Mouse (Mus musculus) heart, postnatal 0 days (tissue): Measurements from ENCODE around the gene Dock1. TPM values are rescaled to one million over a fixed set of nuclear protein-coding genes. Genes with fewer than 3 reads are reported as not detected.

ENCODE experiments used
- ATAC-seq: fragments of 200-750 bp; cut with Nextera tagmentation; 2 replicates; pipeline ENCODE4 v1.8.0; 2017; ENCODE audit warnings: low read depth, moderate number of reproducible peaks, moderate library complexity; ENCODE audit not compliant: insufficient read depth
- DNase-seq: peaks from one replicate; pipeline ENCODE4 v3.0.0-alpha.2; 2016; ENCODE audit warnings: low spot score
- H3K27ac ChIP-seq: fragments of 300-500 bp; sonication (generic); 2 replicates; pipeline ENCODE4 v1.5.1; 2014; ENCODE audit warnings: low read depth, mild to moderate bottlenecking
- H3K27me3 ChIP-seq: fragments of 300-500 bp; sonication (generic); 2 replicates; pipeline ENCODE4 v1.6.1; 2014; ENCODE audit warnings: low read length, mixed read lengths; ENCODE audit not compliant: control insufficient read depth, insufficient read depth
- H3K36me3 ChIP-seq: fragments of 300-500 bp; sonication (generic); replicated peaks from 2 replicates; pipeline ENCODE4 v1.6.1; 2014; ENCODE audit warnings: low read length, mixed read lengths; ENCODE audit not compliant: control insufficient read depth, insufficient read depth
- H3K4me1 ChIP-seq: fragments of 300-500 bp; sonication (generic); 2 replicates; pipeline ENCODE4 v1.6.1; 2014; ENCODE audit warnings: antibody characterized with exemption; ENCODE audit not compliant: control insufficient read depth, insufficient read depth
- H3K4me2 ChIP-seq: fragments of 300-500 bp; sonication (generic); 2 replicates; pipeline ENCODE4 v1.6.1; 2014; ENCODE audit warnings: low read depth, mild to moderate bottlenecking, low read length, moderate library complexity
- H3K4me3 ChIP-seq: fragments of 300-500 bp; sonication (generic); 2 replicates; pipeline ENCODE4 v1.5.1; 2014; ENCODE audit warnings: low read depth, low read length
- H3K9ac ChIP-seq: fragments of 300-500 bp; sonication (generic); replicated peaks from 2 replicates; pipeline ENCODE4 v1.6.1; 2014; ENCODE audit warnings: low read depth, low read length, mixed read lengths
- H3K9me3 ChIP-seq: fragments of 300-500 bp; sonication (generic); replicated peaks from 2 replicates; pipeline ENCODE4 v1.6.1; 2016; ENCODE audit warnings: low read length; ENCODE audit not compliant: control insufficient read depth
- CTCF ChIP-seq: IDR thresholded peaks from 2 replicates; pipeline ENCODE4 v1.5.1; 2016; ENCODE audit warnings: antibody characterized with exemption, control low read depth, low read depth
- EP300 ChIP-seq: IDR thresholded peaks from 2 replicates; pipeline ENCODE4 v1.6.1; 2016; ENCODE audit warnings: antibody characterized with exemption, low read depth
- WGBS: fragments of 180-500 bp; shearing (Covaris S2); extraction: QIAGEN DNeasy Blood & Tissue Kit; methylation state at CpG from one replicate; pipeline ENCODE4 v1.1.7; 2014; 5-methylcytosine and 5-hydroxymethylcytosine counted together
- polyA plus RNA-seq: library from polyadenylated mRNA; unstranded; fragments of >200 nt; fragmentation: Nextera tagmentation; extraction: Ambion mirVana; gene quantifications from 2 replicates; pipeline ENCODE4 v1.2.1, GENCODE M21; 2015
- total RNA-seq: library from RNA; depleted of rRNA; stranded (reverse); fragments of >200 nt; gene quantifications from 2 replicates; pipeline ENCODE4 v1.2.3, GENCODE M21; 2014; ENCODE audit warnings: low replicate concordance

Dock1 gene
- total and polyA plus RNA-seq, 2 experiments from 2014 or later: 9.7 to 15.2 TPM

DNA sequence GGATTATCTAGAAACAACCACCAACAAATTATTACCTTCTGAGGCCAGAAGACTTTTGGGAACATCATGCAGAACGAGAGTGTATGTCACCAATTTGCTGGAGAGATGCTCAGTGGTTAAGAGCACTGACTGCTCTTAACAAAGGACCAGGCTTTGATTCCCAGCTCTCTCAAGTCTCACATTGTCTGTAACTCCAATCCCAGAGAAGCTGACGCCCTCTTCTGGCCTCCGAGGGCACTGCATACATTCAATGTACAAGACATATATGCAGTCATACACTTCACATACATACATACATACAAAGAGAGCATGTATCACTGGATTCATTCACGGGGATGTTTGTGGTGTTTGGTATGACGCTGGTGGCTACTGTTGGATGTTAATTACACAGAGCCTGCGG, 271.4 kb downstream of the Dock1 start:
- peaks cover 23% of the 10 kb centered on the region for H3K27me3 ChIP-seq
- H3K4me2 ChIP-seq: no peak overlapping the region
- TF ChIP-seq EP300 (no peak), CTCF (no peak)
- H3K36me3 ChIP-seq: no peaks in the 10 kb centered on the region
- no peak overlapping the region for H3K27ac ChIP-seq
- no peak overlapping the region for H3K9ac ChIP-seq
- H3K4me1 ChIP-seq: peaks cover 3% of the 10 kb centered on the region; the same call in 1 of the 2 replicates
- DNase-seq (no peak), ATAC-seq (no peak)
- H3K4me3 ChIP-seq: no peak overlapping the region
- WGBS: 91% methylated on average over 6 of the region's 6 CpGs
- H3K9me3 ChIP-seq: no peaks in the 10 kb centered on the region

DNA sequence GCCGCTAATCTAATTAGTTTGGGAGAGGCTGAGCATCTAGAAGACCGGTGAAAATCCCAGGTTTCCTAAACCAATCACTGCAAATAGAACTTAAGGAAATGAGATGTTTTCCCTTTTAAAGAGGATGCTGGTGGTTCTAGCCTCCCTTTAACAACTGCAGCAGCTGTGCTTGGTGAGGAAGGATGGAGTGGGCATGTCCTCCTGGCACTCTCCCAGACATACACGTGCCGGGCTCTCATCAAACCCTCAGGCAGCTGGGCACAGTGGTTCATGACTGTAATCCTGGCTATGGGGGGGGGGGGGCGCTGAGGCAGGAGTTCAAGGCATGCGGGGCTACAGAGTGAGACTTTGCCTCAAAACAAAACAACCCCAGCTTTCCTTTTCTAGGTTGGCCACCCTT, 272.6 kb downstream of the Dock1 start:
- Histone ChIP-seq H3K4me2 (no peak overlapping the region), H3K27ac (no peak overlapping the region), H3K9me3 (no peaks in the 10 kb centered on the region), H3K4me3 (no peak overlapping the region), H3K9ac (no peak overlapping the region), H3K36me3 (no peaks in the 10 kb centered on the region), H3K27me3 (peaks cover 12% of the 10 kb centered on the region), H3K4me1 (no peaks in the 10 kb centered on the region; the same call in 1 of the 2 replicates)
- DNase-seq (no peak), ATAC-seq (no peak)
- TF ChIP-seq CTCF (no peak), EP300 (no peak)
- 49% methylated on average over 6 of the region's 6 CpGs for WGBS

DNA sequence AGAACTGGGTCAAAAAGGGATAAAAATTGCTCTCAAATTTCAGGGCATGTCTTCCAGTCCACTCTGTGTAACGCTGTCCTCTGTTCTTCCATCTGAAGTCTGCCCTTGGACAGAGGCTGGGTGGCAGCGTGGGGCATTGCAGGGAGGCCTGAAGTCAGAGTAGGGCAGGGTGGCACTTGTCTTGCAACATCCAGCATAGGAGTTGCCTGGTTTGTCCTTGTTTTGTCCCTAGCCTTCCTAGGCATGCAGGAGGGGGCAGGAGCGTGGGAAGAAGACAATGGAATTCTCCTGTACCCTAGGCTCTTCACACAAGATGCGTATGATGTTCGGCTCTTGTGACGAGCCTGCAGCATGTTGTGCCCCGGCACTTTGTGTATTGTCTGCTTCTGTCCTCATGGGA, 273.2 kb downstream of the Dock1 start:
- no peak for DNase-seq
- ATAC-seq: no peak
- WGBS: 61% methylated on average over 7 of the region's 7 CpGs

DNA sequence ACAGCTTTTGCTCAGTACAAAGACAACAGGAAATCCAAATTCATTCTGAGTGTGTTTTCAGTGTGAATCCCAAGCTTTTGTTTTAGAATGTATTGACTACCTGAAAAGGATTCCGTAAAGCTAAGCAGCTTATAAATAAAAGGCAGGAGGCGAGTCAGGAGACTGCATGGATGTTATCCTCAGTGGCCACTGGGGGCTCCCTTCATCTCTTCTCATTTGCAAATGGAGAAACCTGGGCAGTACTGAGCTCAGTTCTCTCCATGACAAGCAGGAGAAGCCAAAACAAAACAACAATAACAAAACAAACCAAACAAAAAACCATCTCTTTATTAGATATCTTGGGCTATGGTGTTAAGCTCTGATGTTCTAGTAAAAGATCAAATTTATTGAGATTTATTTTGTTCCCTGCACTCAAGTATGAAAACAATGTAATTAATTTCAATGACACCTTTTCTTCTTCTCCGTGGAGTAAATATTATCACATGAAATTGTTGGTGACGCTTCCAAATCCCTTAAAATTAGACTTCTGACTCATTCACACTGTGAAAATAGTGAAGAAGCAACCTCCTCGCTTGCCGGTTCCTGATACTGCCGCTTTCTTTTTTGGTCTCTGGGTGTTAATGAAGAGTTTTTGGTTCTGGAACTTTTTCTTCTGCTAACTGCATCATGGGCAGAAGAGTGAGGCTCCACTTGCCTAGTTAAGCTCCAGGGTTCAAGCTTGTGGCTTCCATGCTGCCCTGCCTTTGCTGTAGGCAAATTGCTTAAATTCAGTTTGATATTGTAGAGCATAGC, 275.7 kb downstream of the Dock1 start:
- 83% methylated on average over 7 of the region's 7 CpGs for WGBS

More for the DNA sequence above, 273.2 kb downstream of the Dock1 start:
- no peak overlapping the region for H3K4me2 ChIP-seq
- no peak overlapping the region for H3K27ac ChIP-seq
- H3K4me3 ChIP-seq: no peak overlapping the region
- no peaks in the 10 kb centered on the region for H3K36me3 ChIP-seq
- H3K9ac ChIP-seq: no peak overlapping the region
- H3K9me3 ChIP-seq: no peaks in the 10 kb centered on the region
- no peaks in the 10 kb centered on the region for H3K4me1 ChIP-seq
- H3K27me3 ChIP-seq: peaks cover 5% of the 10 kb centered on the region; the same call in 1 of the 2 replicates
- TF ChIP-seq CTCF: no peak
- TF ChIP-seq EP300: no peak

DNA sequence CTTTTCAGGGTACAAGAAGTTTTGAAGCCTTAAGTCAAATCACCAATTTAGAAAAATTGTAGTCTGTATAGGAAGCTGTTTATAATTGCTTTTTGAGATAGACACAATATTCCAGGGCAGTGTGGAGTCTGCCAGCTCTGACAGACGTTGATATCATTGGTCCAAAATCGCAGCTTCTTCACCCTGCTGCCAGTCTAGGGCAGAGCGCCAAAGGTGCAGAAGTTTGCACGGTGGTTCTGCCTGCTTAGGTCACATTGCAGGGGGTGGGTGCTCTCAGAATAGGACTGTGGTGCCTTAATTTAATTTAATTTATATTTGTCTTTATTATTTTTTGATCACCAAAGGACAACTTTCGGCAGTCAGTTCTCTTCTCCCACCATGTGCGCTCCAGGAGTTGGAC, 288.6 kb downstream of the Dock1 start:
- Histone ChIP-seq H3K36me3 (no peaks in the 10 kb centered on the region), H3K4me2 (no peak overlapping the region), H3K9me3 (no peaks in the 10 kb centered on the region), H3K27me3 (no peaks in the 10 kb centered on the region), H3K9ac (no peak overlapping the region), H3K27ac (no peak overlapping the region), H3K4me1 (no peaks in the 10 kb centered on the region), H3K4me3 (no peak overlapping the region)
- TF ChIP-seq CTCF (no peak), EP300 (no peak)
- no peak for ATAC-seq
- no peak for DNase-seq
- 79% methylated on average over 6 of the region's 6 CpGs for WGBS

More for the DNA sequence above, 275.7 kb downstream of the Dock1 start:
- Histone ChIP-seq H3K27ac (no peak overlapping the region), H3K36me3 (no peaks in the 10 kb centered on the region), H3K9ac (no peak overlapping the region), H3K9me3 (no peaks in the 10 kb centered on the region), H3K4me2 (no peak overlapping the region), H3K4me1 (no peaks in the 10 kb centered on the region), H3K4me3 (no peak overlapping the region), H3K27me3 (no peaks in the 10 kb centered on the region)
- TF ChIP-seq EP300: no peak
- TF ChIP-seq CTCF: no peak
- ATAC-seq (no peak), DNase-seq (no peak)

DNA sequence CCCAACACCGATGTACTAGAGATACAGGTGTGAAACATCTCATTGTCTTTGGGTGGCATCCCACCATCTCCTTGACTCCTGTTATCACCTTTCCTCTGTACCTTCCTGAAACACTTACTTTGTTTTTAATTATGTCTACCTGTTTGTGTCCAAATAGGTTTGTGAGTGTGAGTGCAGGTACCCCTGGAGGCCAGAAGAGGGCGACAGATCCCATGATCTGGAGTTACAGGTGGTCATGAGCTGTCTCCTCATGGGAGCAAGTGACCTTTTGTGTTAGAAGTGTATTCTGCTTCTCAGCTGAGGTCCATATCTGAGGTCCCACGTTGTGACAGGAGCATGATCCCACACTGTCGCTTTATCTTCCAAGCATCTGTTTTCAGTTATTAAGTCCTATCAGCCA, 290.4 kb downstream of the Dock1 start:
- Histone ChIP-seq H3K36me3 (no peaks in the 10 kb centered on the region), H3K9me3 (no peaks in the 10 kb centered on the region), H3K4me1 (no peaks in the 10 kb centered on the region), H3K4me2 (no peak overlapping the region), H3K27me3 (no peaks in the 10 kb centered on the region), H3K4me3 (no peak overlapping the region), H3K27ac (no peak overlapping the region), H3K9ac (no peak overlapping the region)
- TF ChIP-seq CTCF (peak; percentile 43), EP300 (no peak)
- DNase-seq (no peak), ATAC-seq (no peak)
- 61% methylated on average over 4 of the region's 4 CpGs for WGBS
